Mouse (Mus musculus) kidney, adult 2 months (tissue): ENCODE measurements at regions not wholly inside any gene's neighbourhood (a gene's known extent, or its start where the extent isn't known, plus 50 kb on each side); places are given as distances from the start of the nearest gene placed in this dataset.

Source experiments
- CTCF ChIP-seq: fragments of 200-500 bp; conservative IDR thresholded peaks from 2 replicates; pipeline ENCODE4 v1.5.1; 2011; ENCODE audit warnings: low read depth, mild to moderate bottlenecking, control low read depth, low read length, moderate library complexity, mixed read lengths; ENCODE audit not compliant: insufficient read depth, insufficient read length
- POLR2A ChIP-seq: fragments of 200-500 bp; IDR thresholded peaks from one replicate; pipeline ENCODE4 v1.6.1; 2011; ENCODE audit warnings: low read depth, low read length, control low read depth

- no peak for TF ChIP-seq POLR2A
- no peak for TF ChIP-seq CTCF
Observed at GRCm38 (mm10) chr7:111240234-111240826, 157.5 kb upstream of the Eif4g2 start.
